Mouse (Mus musculus): ENCODE data around the gene Evi2a. TPM values are rescaled to one million over a fixed set of nuclear protein-coding genes. Genes with fewer than 3 reads are reported as not detected.
A peak's percentile ranks its signal among the peaks of the same experiment; 100 is the strongest.

Gene Evi2a
- polyA plus RNA-seq, 1 experiment from 2014 or later, result 5.9 TPM

DNA sequence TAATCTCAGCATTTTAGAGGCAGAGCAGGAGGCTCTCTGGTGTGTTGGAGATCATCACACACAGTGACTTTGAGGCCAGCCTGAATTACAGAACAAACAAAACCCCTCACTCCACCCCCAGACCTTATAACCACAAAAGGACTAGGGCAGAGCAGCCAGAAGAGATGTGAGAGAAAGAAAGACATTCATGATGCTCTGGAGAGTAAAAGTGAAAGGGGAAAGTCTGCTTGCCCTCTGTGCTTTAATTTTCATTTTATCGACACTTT lies 6.2 kb downstream of the Evi2a start:
- Histone ChIP-seq H3K36me3 (replicated peaks) (no peaks in the 10 kb centered on the region), H3K4me3 (replicated peaks) (0 out of 2 replicates have a peak overlapping the region, but pooled peaks have one; percentile 35), H3K4me2 (peak overlapping the region; percentile 46; the same call in 1 of the 2 replicates), H3K9me3 (replicated peaks) (no peaks in the 10 kb centered on the region), H3K27me3 (no peaks in the 10 kb centered on the region), H3K9ac (no peak overlapping the region), H3K27ac (replicated peaks) (peak overlapping the region; percentile 59), H3K4me1 (replicated peaks) (peaks cover 28% of the 10 kb centered on the region)
- ATAC-seq (ENCODE audit: insufficient read depth), result no peak
- WGBS (ENCODE audit: insufficient replicate concordance), result 41% methylated on average over 1 of the region's 1 CpGs

DNA sequence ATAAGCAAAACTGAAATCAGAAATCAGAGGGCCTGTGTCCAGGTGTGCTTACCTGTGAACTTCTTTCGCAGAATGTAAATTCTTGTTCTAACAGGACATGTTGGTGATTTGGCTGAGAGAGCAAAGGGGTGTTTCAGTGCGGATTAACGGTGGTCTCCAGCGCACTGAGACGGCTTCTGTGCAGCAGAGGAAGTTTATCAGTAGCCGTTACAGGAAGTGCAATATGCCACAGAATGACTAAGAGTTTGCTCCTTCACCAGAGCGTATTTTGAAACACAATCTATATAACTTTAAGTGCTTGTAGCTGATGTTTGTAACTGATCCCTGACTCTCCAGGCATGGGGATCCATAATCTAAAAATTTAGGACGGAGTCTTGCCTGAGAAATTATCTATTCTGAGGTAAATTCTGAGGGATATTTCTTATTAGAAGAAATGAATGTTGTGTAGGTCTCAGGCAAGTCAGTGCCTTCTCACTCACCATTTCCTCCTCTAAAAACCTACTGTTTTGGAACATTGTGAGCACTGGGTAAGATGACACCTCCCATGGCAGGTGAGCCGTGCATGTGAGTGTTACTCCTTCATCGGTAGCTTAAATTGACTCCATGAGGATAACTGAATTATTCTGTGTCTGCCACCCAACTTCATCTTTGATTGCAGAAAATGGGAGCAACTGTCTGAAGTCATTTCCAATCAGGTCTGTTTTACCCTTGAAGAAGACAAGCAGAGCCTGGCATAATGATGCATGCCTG lies 6.7 kb downstream of the Evi2a start, which contains the start of gene Evi2b:
TSS of gene Evi2b (minus strand) at position 203 of the 750 bp plus-strand sequence.
- no peaks in the 10 kb centered on the region for H3K27me3 ChIP-seq
- peak within 1 kb of the TSS; percentile 59 for H3K27ac ChIP-seq (replicated peaks)
- H3K4me2 ChIP-seq, result peak within 1 kb of the TSS; percentile 46
- no peak within 1 kb of the TSS for H3K9ac ChIP-seq
- no peak for ATAC-seq (ENCODE audit: insufficient read depth)
- WGBS (ENCODE audit: insufficient replicate concordance), result 8% methylated on average over 10 of the region's 10 CpGs
- no peaks in the 10 kb centered on the region for H3K9me3 ChIP-seq (replicated peaks)
- H3K4me1 ChIP-seq (replicated peaks), result peaks cover 28% of the 10 kb centered on the region
- H3K4me3 ChIP-seq (replicated peaks), result peak within 1 kb of the TSS; percentile 35
- H3K36me3 ChIP-seq (replicated peaks), result no peaks in the 10 kb centered on the region

DNA sequence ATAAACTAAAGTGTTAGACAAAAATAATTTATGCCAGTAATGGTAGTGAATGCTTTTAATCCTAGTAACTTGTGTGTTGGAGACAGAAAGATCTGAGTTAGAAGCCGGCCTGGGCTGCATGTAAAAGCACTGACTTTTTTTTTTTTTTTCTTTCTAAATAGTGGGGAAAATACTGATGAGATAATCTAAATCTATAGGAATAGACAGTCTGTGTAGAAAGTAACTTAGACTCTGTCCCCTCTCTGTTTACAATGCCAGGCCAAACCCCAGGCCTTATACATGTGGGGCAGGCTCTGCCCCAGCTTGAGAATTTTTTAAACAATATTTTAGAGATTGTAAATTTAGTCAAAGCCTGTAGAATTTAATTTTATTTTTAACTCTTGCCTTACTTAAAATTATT lies 7.5 kb downstream of the Evi2a start:
- Histone ChIP-seq H3K4me3 (replicated peaks) (0 out of 2 replicates have a peak overlapping the region, but pooled peaks have one; percentile 14), H3K27me3 (no peaks in the 10 kb centered on the region), H3K36me3 (replicated peaks) (no peaks in the 10 kb centered on the region), H3K4me2 (no peak overlapping the region; the same call in 1 of the 2 replicates), H3K9me3 (replicated peaks) (no peaks in the 10 kb centered on the region), H3K27ac (replicated peaks) (no peak overlapping the region), H3K9ac (no peak overlapping the region), H3K4me1 (replicated peaks) (peaks cover 28% of the 10 kb centered on the region)
- 11% methylated on average over 1 of the region's 1 CpGs for WGBS (ENCODE audit: insufficient replicate concordance)
- no peak for ATAC-seq (ENCODE audit: insufficient read depth)

DNA sequence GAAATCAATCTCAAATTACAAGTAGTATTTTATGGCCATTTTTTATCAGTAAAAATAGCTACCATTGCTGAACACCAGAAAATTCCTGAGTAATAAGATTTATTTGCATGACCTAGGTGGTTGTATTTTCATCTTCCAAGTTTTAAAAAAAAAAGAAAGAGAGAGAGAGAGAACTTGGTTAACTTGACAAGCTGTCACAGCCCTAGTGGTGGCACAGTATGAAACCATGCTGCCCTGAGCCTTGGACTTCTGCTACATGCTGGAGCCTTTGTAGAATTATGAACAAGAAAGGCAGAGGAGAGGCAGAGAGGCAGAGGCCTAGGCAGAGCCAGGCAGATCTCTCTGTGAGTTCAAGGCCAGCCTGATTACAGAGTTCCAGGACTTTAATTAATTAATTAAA lies 8.5 kb downstream of the Evi2a start:
- no peak for ATAC-seq (ENCODE audit: insufficient read depth)
- Histone ChIP-seq H3K9ac (no peak overlapping the region), H3K27ac (replicated peaks) (no peak overlapping the region), H3K4me3 (replicated peaks) (peak overlapping the region; percentile 27), H3K9me3 (replicated peaks) (no peaks in the 10 kb centered on the region), H3K4me1 (replicated peaks) (peaks cover 20% of the 10 kb centered on the region), H3K4me2 (peak overlapping the region; percentile 20; the same call in 1 of the 2 replicates), H3K27me3 (no peaks in the 10 kb centered on the region), H3K36me3 (replicated peaks) (no peaks in the 10 kb centered on the region)

DNA sequence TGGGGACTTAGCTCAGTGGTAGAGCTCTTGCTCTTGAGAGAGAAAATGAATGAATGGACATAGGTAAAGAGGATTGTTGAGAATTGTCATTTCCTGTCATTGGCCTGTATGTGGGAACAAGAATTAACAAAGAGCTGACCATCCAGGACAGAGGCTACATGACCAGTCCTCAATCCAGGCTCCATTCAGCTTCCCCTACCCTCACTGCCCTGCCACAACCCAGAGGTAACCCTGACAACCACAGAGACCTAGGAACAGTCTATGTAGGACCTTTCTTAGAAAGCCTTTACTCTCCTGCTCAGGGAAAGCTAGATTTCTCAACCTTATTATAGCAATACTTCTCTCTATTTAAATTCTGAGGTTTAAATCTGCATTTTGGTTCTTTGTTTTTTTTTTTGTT lies 9.6 kb downstream of the Evi2a start:
- H3K36me3 ChIP-seq (replicated peaks), result no peaks in the 10 kb centered on the region
- H3K9me3 ChIP-seq (replicated peaks), result no peaks in the 10 kb centered on the region
- no peaks in the 10 kb centered on the region for H3K27me3 ChIP-seq
- no peak overlapping the region for H3K9ac ChIP-seq
- no peak for ATAC-seq (ENCODE audit: insufficient read depth)
- H3K27ac ChIP-seq (replicated peaks), result peak overlapping the region; percentile 24; the same call in 1 of the 2 replicates
- peaks cover 16% of the 10 kb centered on the region for H3K4me1 ChIP-seq (replicated peaks)
- peak overlapping the region; percentile 25 for H3K4me2 ChIP-seq
- no peak overlapping the region for H3K4me3 ChIP-seq (replicated peaks)

DNA sequence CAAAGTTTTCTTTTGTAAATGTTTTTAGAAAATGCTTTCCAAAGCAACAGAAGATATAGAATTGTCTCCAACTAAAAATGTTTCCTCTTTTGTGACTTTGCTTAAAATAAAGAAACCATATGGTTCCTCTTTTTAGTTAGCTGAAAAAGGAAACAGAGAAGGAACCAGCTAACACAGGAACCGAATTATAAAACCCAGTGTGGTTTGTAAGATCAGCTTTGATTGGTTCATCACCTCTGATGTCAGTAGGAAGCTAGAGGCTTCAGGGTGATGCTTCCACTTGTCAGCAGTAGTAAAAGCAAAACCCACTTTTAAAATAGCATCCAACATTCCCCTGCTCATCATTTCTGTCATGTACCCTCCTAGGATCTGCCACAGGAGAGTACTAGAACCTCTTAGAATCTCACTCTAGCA lies 10.5 kb downstream of the Evi2a start:
- Histone ChIP-seq H3K27me3 (no peaks in the 10 kb centered on the region), H3K4me1 (replicated peaks) (peaks cover 11% of the 10 kb centered on the region), H3K36me3 (replicated peaks) (peaks cover 5% of the 10 kb centered on the region; the same call in 1 of the 2 replicates), H3K27ac (replicated peaks) (no peak overlapping the region), H3K9me3 (replicated peaks) (no peaks in the 10 kb centered on the region), H3K4me3 (replicated peaks) (no peak overlapping the region), H3K4me2 (peak overlapping the region; percentile 32), H3K9ac (no peak overlapping the region)
- WGBS (ENCODE audit: insufficient replicate concordance), result 13% methylated on average over 1 of the region's 1 CpGs
- no peak for ATAC-seq (ENCODE audit: insufficient read depth)

DNA sequence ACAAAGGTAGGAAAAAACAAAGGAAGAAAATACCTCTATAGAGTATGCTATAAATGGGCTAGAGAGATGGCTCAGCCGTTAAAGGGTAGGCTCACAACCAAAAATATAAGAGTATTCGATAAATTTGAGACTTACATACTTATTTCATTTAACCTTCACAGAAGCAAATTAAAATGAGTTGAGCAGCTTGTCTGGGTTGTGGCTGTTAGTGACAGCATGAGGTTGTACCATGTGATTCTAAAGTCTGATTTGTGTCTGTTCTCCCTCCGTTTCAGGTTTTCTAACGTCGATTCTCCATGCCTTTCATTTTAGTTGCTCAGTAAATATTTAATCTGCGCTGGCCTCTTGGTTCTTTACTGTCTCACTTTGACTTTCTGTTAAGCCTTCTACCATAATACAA lies 11.1 kb downstream of the Evi2a start:
- peaks cover 5% of the 10 kb centered on the region; the same call in 1 of the 2 replicates for H3K36me3 ChIP-seq (replicated peaks)
- peak overlapping the region; percentile 16 for H3K4me2 ChIP-seq
- H3K4me1 ChIP-seq (replicated peaks), result peaks cover 11% of the 10 kb centered on the region
- no peak for ATAC-seq (ENCODE audit: insufficient read depth)
- no peak overlapping the region; the same call in 1 of the 2 replicates for H3K4me3 ChIP-seq (replicated peaks)
- no peaks in the 10 kb centered on the region for H3K9me3 ChIP-seq (replicated peaks)
- H3K27me3 ChIP-seq, result no peaks in the 10 kb centered on the region
- H3K9ac ChIP-seq, result no peak overlapping the region
- WGBS (ENCODE audit: insufficient replicate concordance), result 50% methylated on average over 6 of the region's 6 CpGs
- no peak overlapping the region for H3K27ac ChIP-seq (replicated peaks)

DNA sequence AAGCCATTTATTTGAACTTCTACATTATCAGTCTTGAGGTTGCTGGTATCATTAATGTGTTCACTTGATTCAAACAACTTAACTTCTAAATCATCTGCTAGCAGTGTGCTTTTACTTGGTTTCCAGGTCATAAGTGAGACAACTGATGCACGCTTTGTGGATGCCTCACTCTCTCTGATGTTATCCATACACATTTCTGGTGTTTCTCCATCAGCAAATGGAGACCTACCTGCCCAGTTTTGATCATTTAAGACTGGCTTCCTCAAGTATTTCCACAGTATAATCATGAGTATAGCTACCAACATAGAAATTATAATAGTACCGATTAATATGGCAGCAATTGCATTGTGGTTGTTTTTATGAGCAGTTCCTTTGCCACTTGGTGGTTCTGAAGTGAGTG lies 14.6 kb downstream of the Evi2a start:
- Histone ChIP-seq H3K4me1 (replicated peaks) (peaks cover 6% of the 10 kb centered on the region), H3K27me3 (no peaks in the 10 kb centered on the region), H3K9ac (no peak overlapping the region), H3K9me3 (replicated peaks) (no peaks in the 10 kb centered on the region), H3K27ac (replicated peaks) (no peak overlapping the region), H3K36me3 (replicated peaks) (peaks cover 5% of the 10 kb centered on the region; the same call in 1 of the 2 replicates), H3K4me3 (replicated peaks) (no peak overlapping the region), H3K4me2 (no peak overlapping the region)
- 75% methylated on average over 2 of the region's 2 CpGs for WGBS (ENCODE audit: insufficient replicate concordance)
- no peak for ATAC-seq (ENCODE audit: insufficient read depth)

DNA sequence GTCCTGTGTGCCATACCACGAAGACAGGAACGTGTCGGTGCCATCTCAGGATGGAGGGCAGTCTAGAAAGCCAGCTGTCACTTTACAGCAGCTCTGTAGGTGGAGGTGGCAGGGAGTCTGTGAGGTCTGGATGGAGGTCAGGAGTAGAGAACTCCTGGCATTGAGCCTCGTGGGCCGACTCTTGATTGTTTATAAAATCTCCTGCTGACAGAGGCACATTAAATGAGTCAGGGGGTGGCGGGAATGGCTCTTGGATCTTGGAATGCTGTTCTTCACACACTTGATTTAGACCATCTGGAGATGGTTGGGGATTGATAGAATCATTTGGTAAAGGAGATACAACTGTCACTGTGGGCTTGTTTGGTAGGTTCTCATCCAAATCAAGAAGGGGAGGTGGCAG lies 15.1 kb downstream of the Evi2a start:
- 74% methylated on average over 6 of the region's 6 CpGs for WGBS (ENCODE audit: insufficient replicate concordance)
- H3K9me3 ChIP-seq (replicated peaks), result no peaks in the 10 kb centered on the region
- H3K9ac ChIP-seq, result no peak overlapping the region
- no peak overlapping the region for H3K27ac ChIP-seq (replicated peaks)
- peaks cover 4% of the 10 kb centered on the region; the same call in 1 of the 2 replicates for H3K4me1 ChIP-seq (replicated peaks)
- H3K27me3 ChIP-seq, result no peaks in the 10 kb centered on the region
- no peak overlapping the region for H3K4me3 ChIP-seq (replicated peaks)
- peaks cover 5% of the 10 kb centered on the region; the same call in 1 of the 2 replicates for H3K36me3 ChIP-seq (replicated peaks)
- ATAC-seq (ENCODE audit: insufficient read depth), result no peak
- no peak overlapping the region for H3K4me2 ChIP-seq

DNA sequence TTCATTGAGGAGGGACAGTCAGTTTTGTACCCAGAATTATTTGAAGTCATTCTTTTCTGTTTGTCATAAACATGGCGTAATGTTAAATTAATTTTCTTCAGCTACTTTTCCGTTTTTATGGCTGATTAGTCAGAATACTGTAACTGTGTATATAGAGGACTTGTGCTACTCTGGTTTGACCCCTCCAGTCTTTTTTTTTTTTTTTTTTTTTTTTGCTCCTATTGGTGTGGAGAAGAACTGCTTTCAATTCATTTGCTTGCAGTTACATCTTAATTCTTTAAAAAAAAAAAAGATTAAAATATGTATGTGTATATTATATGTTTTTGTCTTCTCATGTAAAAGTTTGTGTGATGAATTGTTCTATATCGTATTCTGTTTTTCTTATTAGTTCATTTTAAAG lies 18.4 kb downstream of the Evi2a start:
- no peaks in the 10 kb centered on the region for H3K9me3 ChIP-seq (replicated peaks)
- H3K9ac ChIP-seq, result no peak overlapping the region
- H3K4me3 ChIP-seq (replicated peaks), result no peak overlapping the region
- ATAC-seq (ENCODE audit: insufficient read depth), result no peak
- 71% methylated on average over 3 of the region's 3 CpGs for WGBS (ENCODE audit: insufficient replicate concordance)
- no peak overlapping the region for H3K27ac ChIP-seq (replicated peaks)
- peaks cover 5% of the 10 kb centered on the region; the same call in 1 of the 2 replicates for H3K36me3 ChIP-seq (replicated peaks)
- H3K4me2 ChIP-seq, result no peak overlapping the region
- H3K27me3 ChIP-seq, result no peaks in the 10 kb centered on the region
- no peaks in the 10 kb centered on the region for H3K4me1 ChIP-seq (replicated peaks)

DNA sequence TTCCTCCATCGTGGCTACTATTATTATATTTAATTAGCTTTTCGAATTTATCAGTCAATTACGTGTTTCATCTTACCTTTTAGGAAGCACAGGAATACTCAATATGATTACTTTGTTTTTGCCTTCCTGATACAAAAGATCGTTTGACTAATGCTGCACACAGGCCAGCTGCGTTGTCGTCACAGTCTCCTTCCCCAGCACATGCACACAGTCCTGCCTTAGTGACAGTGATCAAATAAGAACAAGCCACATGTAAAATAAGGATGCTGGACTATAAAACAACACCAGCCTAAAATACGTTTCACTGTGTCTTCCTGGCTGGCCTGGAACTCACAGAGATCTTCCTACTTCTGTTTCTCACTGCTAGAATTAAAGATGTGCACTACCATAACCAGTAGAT lies 25.9 kb downstream of the Evi2a start:
- no peak for ATAC-seq (ENCODE audit: insufficient read depth)
- Histone ChIP-seq H3K27me3 (no peaks in the 10 kb centered on the region), H3K4me2 (no peak overlapping the region), H3K9ac (no peak overlapping the region), H3K36me3 (replicated peaks) (no peaks in the 10 kb centered on the region), H3K9me3 (replicated peaks) (no peaks in the 10 kb centered on the region), H3K4me1 (replicated peaks) (0 out of 2 replicates have a peak, but pooled peaks cover 2% of the 10 kb centered on the region), H3K27ac (replicated peaks) (no peak overlapping the region), H3K4me3 (replicated peaks) (no peak overlapping the region)
- 77% methylated on average over 7 of the region's 7 CpGs for whole genome bisulfite sequencing (ENCODE audit: insufficient replicate concordance)

DNA sequence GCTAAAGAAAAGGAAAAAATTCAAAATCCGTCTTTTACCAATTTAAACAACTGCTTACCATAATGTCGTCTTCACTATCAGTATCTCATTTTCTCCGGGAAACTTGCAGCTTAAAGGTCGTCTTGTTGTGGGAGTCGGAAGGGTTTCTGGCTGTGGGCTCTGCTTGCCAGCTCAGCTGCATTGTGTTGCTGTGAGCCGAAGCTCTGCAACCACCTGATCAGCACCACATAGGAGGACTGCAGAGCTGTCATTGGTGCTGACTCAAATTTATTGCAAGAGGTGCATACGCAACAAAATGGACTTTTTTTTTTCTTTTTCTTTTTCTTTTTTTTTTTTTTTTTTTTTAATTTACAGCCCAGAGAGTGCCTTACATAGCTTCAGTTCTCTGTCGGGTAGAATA lies 26.6 kb downstream of the Evi2a start, which contains the start of gene Omg:
TSS of gene Omg (minus strand) at position 240 of the 400 bp plus-strand sequence.
- H3K9me3 ChIP-seq (replicated peaks), result no peaks in the 10 kb centered on the region
- 58% methylated on average over 8 of the region's 8 CpGs for WGBS (ENCODE audit: insufficient replicate concordance)
- no peak for ATAC-seq (ENCODE audit: insufficient read depth)
- H3K27ac ChIP-seq (replicated peaks), result no peak within 1 kb of the TSS
- H3K36me3 ChIP-seq (replicated peaks), result no peaks in the 10 kb centered on the region
- H3K4me3 ChIP-seq (replicated peaks), result no peak within 1 kb of the TSS
- no peak within 1 kb of the TSS for H3K4me2 ChIP-seq
- no peaks in the 10 kb centered on the region for H3K27me3 ChIP-seq
- H3K4me1 ChIP-seq (replicated peaks), result 0 out of 2 replicates have a peak, but pooled peaks cover 2% of the 10 kb centered on the region
- no peak within 1 kb of the TSS for H3K9ac ChIP-seq

Data from liver, embryonic 15.5 days (tissue).